ENCODE assay signal across 8 mouse cellular contexts in the genomic region with DNA sequence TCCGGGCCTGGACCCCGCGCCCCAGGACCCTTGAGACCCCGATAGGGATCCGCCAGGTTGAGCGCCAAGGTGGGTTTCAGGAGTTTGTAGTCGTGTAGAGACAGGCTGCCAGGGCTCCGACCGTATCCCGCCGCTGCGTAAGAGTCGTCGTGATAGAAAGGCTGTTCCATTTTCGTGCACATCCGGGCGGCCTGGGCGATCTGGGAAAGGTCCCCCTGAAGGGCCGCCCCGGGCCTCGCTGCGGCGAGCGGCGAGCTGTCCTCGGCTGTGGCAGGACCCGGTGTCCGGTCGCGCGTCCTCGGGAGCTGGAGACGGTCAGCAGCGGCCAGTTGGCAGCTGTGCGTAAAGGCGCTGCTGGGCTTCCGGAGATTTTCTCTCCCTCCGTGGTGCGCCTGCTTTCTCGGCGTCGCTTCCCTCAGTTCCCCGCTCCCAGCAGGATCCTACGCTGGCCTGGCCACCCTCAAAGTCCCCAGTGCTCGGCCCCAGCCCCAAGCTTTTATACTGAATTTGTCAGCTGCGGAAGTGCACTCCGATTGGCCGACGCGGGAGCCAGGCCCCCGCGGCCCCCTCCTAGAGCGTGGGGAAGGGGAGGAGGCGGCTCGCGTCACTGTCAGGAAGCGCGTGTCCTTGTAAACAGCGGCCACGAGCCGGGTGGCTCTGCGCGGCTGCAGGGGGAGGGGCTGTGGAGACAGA. TPM values are rescaled to one million over a fixed set of nuclear protein-coding genes. Genes with fewer than 3 reads are reported as not detected.
A peak's percentile ranks its signal among the peaks of the same experiment; 100 is the strongest.
DNase-seq lines count a peak whose midpoint lies in the region; ATAC-seq and TF ChIP-seq lines count a peak whose summit lies in the region.

A gene (minus strand): TSS at position 471 of the 693 bp plus-strand sequence.

- H3K9ac ChIP-seq in ES-E14 (ENCODE audit: insufficient read depth, low read depth, low read length, poor library complexity, severe bottlenecking), result peak within 1 kb of the TSS; percentile 86
- peak within 1 kb of the TSS; percentile 75 for H3K9ac ChIP-seq in lung, embryonic 16.5 days (ENCODE audit: low read length)

- H3K9me3 ChIP-seq in ES-E14 (ENCODE audit: control insufficient read depth, insufficient read depth, low read depth, low read length), result no peaks in the 10 kb centered on the region
- no peaks in the 10 kb centered on the region for H3K9me3 ChIP-seq in hindbrain, embryonic 10.5 days
- H3K9me3 ChIP-seq in lung, embryonic 16.5 days (ENCODE audit: control insufficient read depth, low read length), result no peaks in the 10 kb centered on the region

- H3K4me2 ChIP-seq in lung, embryonic 16.5 days (ENCODE audit: low read depth, low read length), result peak within 1 kb of the TSS; percentile 93

- no peak for DNase-seq in ES-E14 (ENCODE audit: low read depth, low spot score)
- peak; percentile 91 to 94 for DNase-seq in cerebellum, adult 2 months
- DNase-seq in frontal cortex, adult 2 months (ENCODE audit: extremely low spot score in 1 of 2, low spot score in 1 of 2), result peak; percentile 91 to 96
- DNase-seq in hindbrain, embryonic 10.5 days (ENCODE audit: low spot score), result peak; percentile 85
- DNase-seq in layer of hippocampus, adult 9-11 months, result peak; percentile 98
- peak; percentile 94 for DNase-seq in ovary, adult 18-20 months (ENCODE audit: low spot score)
- peak; percentile 94 for DNase-seq in thymus, adult 2 months

- TF ChIP-seq POLR2A in cerebellum, adult 2 months (IDR thresholded peaks at IDR 0.05; ENCODE audit: borderline replicate concordance, insufficient read depth, low read length), result peak; percentile 99
- peak; percentile 100 for TF ChIP-seq POLR2A in thymus, adult 2 months (IDR thresholded peaks at IDR 0.05; ENCODE audit: control insufficient read depth, extremely low read depth, insufficient read depth, low read length, poor library complexity)

- H3K36me3 ChIP-seq in ES-E14 (ENCODE audit: control insufficient read depth, insufficient read depth, low read length, poor library complexity, severe bottlenecking), result peaks cover 3% of the 10 kb centered on the region
- peaks cover 22% of the 10 kb centered on the region for H3K36me3 ChIP-seq in hindbrain, embryonic 10.5 days
- 0 out of 2 replicates have a peak, but pooled peaks cover 5% of the 10 kb centered on the region for H3K36me3 ChIP-seq in lung, embryonic 16.5 days (ENCODE audit: control insufficient read depth, insufficient read depth, low read length)
- no peaks in the 10 kb centered on the region for H3K36me3 ChIP-seq in thymus, adult 2 months (ENCODE audit: control insufficient read depth, insufficient read depth, low read length)

- in situ Hi-C loops in ES-E14 (cut with MboI; ENCODE audit: low sequenced_read_pairs in 2 of 2, unreplicated experiment in 2 of 2), result no loop called here

- peak within 1 kb of the TSS; percentile 70 for H3K27ac ChIP-seq in ES-E14 (ENCODE audit: insufficient read depth, low read depth, low read length, poor library complexity, severe bottlenecking)
- H3K27ac ChIP-seq in cerebellum, adult 2 months (ENCODE audit: insufficient read depth, low read length), result peak within 1 kb of the TSS; percentile 82
- peak within 1 kb of the TSS; percentile 83 for H3K27ac ChIP-seq in hindbrain, embryonic 10.5 days
- H3K27ac ChIP-seq in lung, embryonic 16.5 days (ENCODE audit: low read length), result peak within 1 kb of the TSS; percentile 96
- H3K27ac ChIP-seq in thymus, adult 2 months (ENCODE audit: control insufficient read depth, insufficient read depth, low read length), result peak within 1 kb of the TSS; percentile 87

- H3K4me1 ChIP-seq in ES-E14 (ENCODE audit: control insufficient read depth in 2 of 2, insufficient read depth in 2 of 2, low read length in 2 of 2, poor library complexity in 1 of 2), result peaks cover 7 to 16% of the 10 kb centered on the region in 2 experiments; a peak in 3 of 4 replicates
- peaks cover 3% of the 10 kb centered on the region for H3K4me1 ChIP-seq in cerebellum, adult 2 months (ENCODE audit: control insufficient read depth, insufficient read depth, low read length)
- H3K4me1 ChIP-seq in hindbrain, embryonic 10.5 days (replicated peaks), result peaks cover 79% of the 10 kb centered on the region
- peaks cover 71% of the 10 kb centered on the region for H3K4me1 ChIP-seq in lung, embryonic 16.5 days (replicated peaks; ENCODE audit: control insufficient read depth, insufficient read depth, low read length)
- peaks cover 37% of the 10 kb centered on the region for H3K4me1 ChIP-seq in thymus, adult 2 months (replicated peaks; ENCODE audit: control insufficient read depth, insufficient read depth, low read length)

- ATAC-seq in lung, embryonic 16.5 days (ENCODE audit: low read depth), result peak; percentile 65

- H3K27me3 ChIP-seq in cerebellum, adult 2 months (ENCODE audit: control insufficient read depth, insufficient read depth, low read length), result no peaks in the 10 kb centered on the region
- H3K27me3 ChIP-seq in hindbrain, embryonic 10.5 days (ENCODE audit: insufficient read depth, poor library complexity, severe bottlenecking), result peaks cover 62% of the 10 kb centered on the region
- H3K27me3 ChIP-seq in lung, embryonic 16.5 days (ENCODE audit: control insufficient read depth, insufficient read depth, low read depth, low read length), result no peaks in the 10 kb centered on the region
- H3K27me3 ChIP-seq in thymus, adult 2 months (ENCODE audit: control insufficient read depth, insufficient read depth, low read length), result no peaks in the 10 kb centered on the region

- TF ChIP-seq CTCF in cerebellum, adult 2 months (IDR thresholded peaks at IDR 0.05; ENCODE audit: borderline replicate concordance, insufficient read depth, low read depth, low read length), result no peak
- 0 out of 2 replicates have a peak, but pooled peaks have one; percentile 41 for TF ChIP-seq CTCF in thymus, adult 2 months (IDR thresholded peaks at IDR 0.05; ENCODE audit: borderline replicate concordance, control insufficient read depth, extremely low read depth, insufficient read depth, low read length, poor library complexity)

- peak within 1 kb of the TSS; percentile 59 to 83 for H3K4me3 ChIP-seq in ES-E14 (ENCODE audit: insufficient read depth in 1 of 2, low read depth in 1 of 2, low read length in 2 of 2, poor library complexity in 1 of 2, severe bottlenecking in 1 of 2)
- peak within 1 kb of the TSS; percentile 54 for H3K4me3 ChIP-seq in cerebellum, adult 2 months (replicated peaks; ENCODE audit: insufficient read depth, low read depth, low read length)
- H3K4me3 ChIP-seq in hindbrain, embryonic 10.5 days, result peak within 1 kb of the TSS; percentile 68
- H3K4me3 ChIP-seq in lung, embryonic 16.5 days (ENCODE audit: low read length), result peak within 1 kb of the TSS; percentile 70
- peak within 1 kb of the TSS; percentile 79 for H3K4me3 ChIP-seq in thymus, adult 2 months (ENCODE audit: control insufficient read depth, insufficient read depth, low read length)

- under 1% methylated on average over 63 of the region's 63 CpGs for WGBS in cerebellum, adult 2 months
- WGBS in hindbrain, embryonic 10.5 days, result under 1% methylated on average over 63 of the region's 63 CpGs
- under 1% methylated on average over 62 of the region's 63 CpGs for WGBS in lung, embryonic 16.5 days
- WGBS in thymus, adult 2 months, result under 1% methylated on average over 63 of the region's 63 CpGs

TF ChIP-seq in ES-E14, 5 proteins besides CTCF, POLR2A, EP300 and RAD21:
- TF ChIP-seq ZNF384 (IDR thresholded peaks at IDR 0.05; ENCODE audit: low read depth, low read length), result no peak
- TF ChIP-seq ZC3H11A (IDR thresholded peaks at IDR 0.05; ENCODE audit: borderline replicate concordance, low read depth, low read length), result no peak
- TF ChIP-seq MAFK (IDR thresholded peaks at IDR 0.05; ENCODE audit: insufficient read depth, low read depth, low read length), result no peak
- TF ChIP-seq CHD2 (IDR thresholded peaks at IDR 0.05; ENCODE audit: low read depth, low read length), result no peak
- TF ChIP-seq HCFC1 (IDR thresholded peaks at IDR 0.05; ENCODE audit: borderline replicate concordance, insufficient read depth, low read length), result no peak

RNA-seq across cellular contexts. Expression of the gene that starts here (rescaled TPM):
- total RNA-seq in ES-E14 (2012; rRNA removed), result 53.8 and 57.6 TPM in 2 replicates
- polyA plus RNA-seq in cerebellum, adult 2 months (2012; rRNA removed), result 12.8 and 13.5 TPM in 2 replicates
- 52.0 and 106 TPM in 2 replicates for polyA plus RNA-seq in frontal cortex, adult 2 months (2012; rRNA removed)
- polyA plus RNA-seq in hindbrain, embryonic 10.5 days (2016; fragmentation: Nextera tagmentation; extraction: Ambion mirVana), result 6.5 and 8.7 TPM in 2 replicates
- 13.7 and 15.5 TPM in 2 replicates for polyA plus RNA-seq in lung, embryonic 16.5 days (2015; fragmentation: Nextera tagmentation; extraction: Ambion mirVana)
- 125 and 128 TPM in 2 replicates for polyA plus RNA-seq in thymus, adult 2 months (2012; rRNA removed)
